Mouse (Mus musculus) testis, adult 2 months (tissue): ENCODE data around the gene Camkk2.

Experiments used
- CTCF ChIP-seq: fragments of 200-500 bp; IDR thresholded peaks from 2 replicates; pipeline ENCODE4 v1.5.1; 2012; ENCODE audit warnings: low read depth, mild to moderate bottlenecking, inconsistent platforms, low read length, moderate library complexity; ENCODE audit not compliant: control insufficient read depth, insufficient read depth, insufficient replicate concordance
- POLR2A ChIP-seq: fragments of 200-500 bp; IDR thresholded peaks from 2 replicates; pipeline ENCODE4 v1.6.1; 2012; ENCODE audit warnings: low read depth, mild to moderate bottlenecking, inconsistent platforms, low read length, moderate library complexity; ENCODE audit not compliant: control insufficient read depth

GRCm38 (mm10) chr5:122801684-122802083 is 22.5 kb upstream of the Camkk2 start:
- TF ChIP-seq CTCF (no peak), POLR2A (no peak)
